Mouse (Mus musculus): Measurements from ENCODE around the gene Alkbh4. TPM values are rescaled to one million over a fixed set of nuclear protein-coding genes. Genes with fewer than 3 reads are reported as not detected.
"Not testable (repeated sequence)": the region's sequence is repeated elsewhere in the genome, so short reads cannot be mapped to it uniquely, and the experiment has no call there.

Alkbh4 gene
- polyA plus RNA-seq, 1 experiment from 2014 or later: 29.9 TPM

GRCm38 (mm10) chr5:136109042-136109441, 26.9 kb upstream of the Alkbh4 start:
- Histone ChIP-seq H3K4me3 (replicated peaks) (no peak overlapping the region), H3K9ac (replicated peaks) (no peak overlapping the region), H3K4me2 (no peak overlapping the region), H3K9me3 (0 out of 2 replicates have a peak, but pooled peaks cover 3% of the 10 kb centered on the region), H3K27me3 (peaks cover 13% of the 10 kb centered on the region), H3K27ac (no peak overlapping the region), H3K4me1 (replicated peaks) (no peaks in the 10 kb centered on the region), H3K36me3 (no peaks in the 10 kb centered on the region)
- no peak for ATAC-seq (ENCODE audit: insufficient number of reproducible peaks, insufficient read depth, low FRiP score, low TSS enrichment, low read depth)
- 84% methylated on average over 3 of the region's 3 CpGs for WGBS

- not testable (repeated sequence) for H3K36me3 ChIP-seq; H3K9ac ChIP-seq (replicated peaks); H3K9me3 ChIP-seq; ATAC-seq (ENCODE audit: insufficient number of reproducible peaks, insufficient read depth, low FRiP score, low TSS enrichment, low read depth); H3K27me3 ChIP-seq; H3K4me2 ChIP-seq; H3K4me3 ChIP-seq (replicated peaks); H3K27ac ChIP-seq
- WGBS: 45% methylated on average over 4 of the region's 4 CpGs
- H3K4me1 ChIP-seq (replicated peaks): peaks cover 21% of the 10 kb centered on the region
Measured at GRCm38 (mm10) chr5:136113546-136113945, 22.4 kb upstream of the Alkbh4 start.

GRCm38 (mm10) chr5:136115891-136116783, 19.8 kb upstream of the Alkbh4 start, which contains the start of gene Polr2j:
Gene Polr2j, plus strand, starts transcription at chr5:136116631.
- peaks cover 23% of the 10 kb centered on the region for H3K36me3 ChIP-seq
- H3K4me3 ChIP-seq (replicated peaks): peak within 1 kb of the TSS; percentile 90
- H3K27me3 ChIP-seq: no peaks in the 10 kb centered on the region
- peak within 1 kb of the TSS; percentile 83 for H3K9ac ChIP-seq (replicated peaks)
- peak; percentile 90 for ATAC-seq (ENCODE audit: insufficient number of reproducible peaks, insufficient read depth, low FRiP score, low TSS enrichment, low read depth)
- peak within 1 kb of the TSS; percentile 92 for H3K4me2 ChIP-seq
- H3K27ac ChIP-seq: 0 out of 2 replicates have a peak within 1 kb of the TSS, but pooled peaks have one; percentile 56
- peaks cover 21% of the 10 kb centered on the region for H3K4me1 ChIP-seq (replicated peaks)
- no peaks in the 10 kb centered on the region for H3K9me3 ChIP-seq
- 3% methylated on average over 42 of the region's 42 CpGs for WGBS

- Histone ChIP-seq H3K9me3 (no peaks in the 10 kb centered on the region), H3K36me3 (peaks cover 30% of the 10 kb centered on the region), H3K27me3 (no peaks in the 10 kb centered on the region), H3K9ac (replicated peaks) (peak overlapping the region; percentile 83), H3K4me3 (replicated peaks) (peak overlapping the region; percentile 90), H3K4me2 (peak overlapping the region; percentile 92), H3K4me1 (replicated peaks) (peaks cover 21% of the 10 kb centered on the region), H3K27ac (0 out of 2 replicates have a peak overlapping the region, but pooled peaks have one; percentile 56)
- no peak; the same call in 1 of the 2 replicates for ATAC-seq (ENCODE audit: insufficient number of reproducible peaks, insufficient read depth, low FRiP score, low TSS enrichment, low read depth)
- WGBS: under 1% methylated on average over 22 of the region's 22 CpGs
Measured at GRCm38 (mm10) chr5:136116784-136117112, 19.2 kb upstream of the Alkbh4 start.

GRCm38 (mm10) chr5:136122165-136122564, 13.8 kb upstream of the Alkbh4 start:
- H3K9ac ChIP-seq (replicated peaks): no peak overlapping the region
- H3K4me3 ChIP-seq (replicated peaks): no peak overlapping the region
- 89% methylated on average over 10 of the region's 10 CpGs for WGBS
- H3K9me3 ChIP-seq: no peaks in the 10 kb centered on the region
- H3K27ac ChIP-seq: no peak overlapping the region
- peaks cover 14% of the 10 kb centered on the region for H3K4me1 ChIP-seq (replicated peaks)
- peaks cover 76% of the 10 kb centered on the region for H3K36me3 ChIP-seq
- H3K4me2 ChIP-seq: no peak overlapping the region
- no peak for ATAC-seq (ENCODE audit: insufficient number of reproducible peaks, insufficient read depth, low FRiP score, low TSS enrichment, low read depth)
- no peaks in the 10 kb centered on the region for H3K27me3 ChIP-seq

GRCm38 (mm10) chr5:136136292-136136990, 495 bp downstream of the Alkbh4 start:
- Histone ChIP-seq H3K27ac (no peak overlapping the region), H3K4me1 (replicated peaks) (peaks cover 18% of the 10 kb centered on the region), H3K4me3 (replicated peaks) (peak overlapping the region; percentile 64), H3K4me2 (peak overlapping the region; percentile 76), H3K9ac (replicated peaks) (peak overlapping the region; percentile 81), H3K27me3 (no peaks in the 10 kb centered on the region), H3K36me3 (peaks cover 60% of the 10 kb centered on the region), H3K9me3 (no peaks in the 10 kb centered on the region)
- 12% methylated on average over 20 of the region's 20 CpGs for WGBS
- no peak for ATAC-seq (ENCODE audit: insufficient number of reproducible peaks, insufficient read depth, low FRiP score, low TSS enrichment, low read depth)

GRCm38 (mm10) chr5:136137658-136138274, 1.8 kb downstream of the Alkbh4 start:
- Histone ChIP-seq H3K36me3 (peaks cover 58% of the 10 kb centered on the region), H3K27ac (no peak overlapping the region), H3K27me3 (no peaks in the 10 kb centered on the region), H3K9ac (replicated peaks) (no peak overlapping the region), H3K4me3 (replicated peaks) (0 out of 2 replicates have a peak overlapping the region, but pooled peaks have one; percentile 64), H3K9me3 (0 out of 2 replicates have a peak, but pooled peaks cover 4% of the 10 kb centered on the region), H3K4me1 (replicated peaks) (peaks cover 18% of the 10 kb centered on the region), H3K4me2 (no peak overlapping the region)
- no peak for ATAC-seq (ENCODE audit: insufficient number of reproducible peaks, insufficient read depth, low FRiP score, low TSS enrichment, low read depth)
- WGBS: 76% methylated on average over 13 of the region's 13 CpGs

GRCm38 (mm10) chr5:136139393-136139792, 3.4 kb downstream of the Alkbh4 start:
- H3K27me3 ChIP-seq: no peaks in the 10 kb centered on the region
- no peak overlapping the region for H3K4me2 ChIP-seq
- H3K4me1 ChIP-seq (replicated peaks): peaks cover 18% of the 10 kb centered on the region
- no peak overlapping the region for H3K4me3 ChIP-seq (replicated peaks)
- peaks cover 46% of the 10 kb centered on the region for H3K36me3 ChIP-seq
- no peak for ATAC-seq (ENCODE audit: insufficient number of reproducible peaks, insufficient read depth, low FRiP score, low TSS enrichment, low read depth)
- 94% methylated on average over 13 of the region's 13 CpGs for WGBS
- no peak overlapping the region for H3K27ac ChIP-seq
- H3K9me3 ChIP-seq: peaks cover 9% of the 10 kb centered on the region; the same call in 1 of the 2 replicates
- no peak overlapping the region for H3K9ac ChIP-seq (replicated peaks)

GRCm38 (mm10) chr5:136140057-136140482, 4.1 kb downstream of the Alkbh4 start:
- Histone ChIP-seq H3K27ac (no peak overlapping the region), H3K4me1 (replicated peaks) (peaks cover 11% of the 10 kb centered on the region), H3K9ac (replicated peaks) (no peak overlapping the region), H3K36me3 (peaks cover 46% of the 10 kb centered on the region), H3K27me3 (no peaks in the 10 kb centered on the region), H3K4me2 (no peak overlapping the region), H3K4me3 (replicated peaks) (no peak overlapping the region), H3K9me3 (peaks cover 9% of the 10 kb centered on the region; the same call in 1 of the 2 replicates)
- 95% methylated on average over 10 of the region's 10 CpGs for WGBS
- no peak for ATAC-seq (ENCODE audit: insufficient number of reproducible peaks, insufficient read depth, low FRiP score, low TSS enrichment, low read depth)

GRCm38 (mm10) chr5:136142746-136143145, 6.8 kb downstream of the Alkbh4 start:
- ATAC-seq (ENCODE audit: insufficient number of reproducible peaks, insufficient read depth, low FRiP score, low TSS enrichment, low read depth): no peak
- Histone ChIP-seq H3K27me3 (no peaks in the 10 kb centered on the region), H3K9me3 (peaks cover 9% of the 10 kb centered on the region; the same call in 1 of the 2 replicates), H3K36me3 (peaks cover 46% of the 10 kb centered on the region), H3K9ac (replicated peaks) (no peak overlapping the region), H3K27ac (no peak overlapping the region), H3K4me2 (no peak overlapping the region), H3K4me1 (replicated peaks) (no peaks in the 10 kb centered on the region), H3K4me3 (replicated peaks) (no peak overlapping the region)
- 83% methylated on average over 5 of the region's 5 CpGs for WGBS
